Mouse (Mus musculus): ENCODE measurements around the gene Noc2l.

- TF ChIP-seq POLR2A (IDR thresholded peaks at IDR 0.05; ENCODE audit: control insufficient read depth in 1 of 2, insufficient read depth in 1 of 2, low read depth in 1 of 2, low read length in 2 of 2, poor library complexity in 1 of 2) (no peak), MAFK (IDR thresholded peaks at IDR 0.05; ENCODE audit: borderline replicate concordance, low read depth, low read length) (no peak), CTCF (IDR thresholded peaks at IDR 0.05 in 2 of 3, conservative IDR thresholded peaks at IDR 0.05 in 1 of 3; ENCODE audit: control insufficient read depth in 1 of 3, insufficient read depth in 1 of 3, low read depth in 2 of 3, low read length in 3 of 3, poor library complexity in 1 of 3, severe bottlenecking in 1 of 3) (no peak), NRF1 (IDR thresholded peaks at IDR 0.05; ENCODE audit: insufficient read depth, low read depth, low read length, poor library complexity, severe bottlenecking) (no peak), USF1 (IDR thresholded peaks at IDR 0.05; ENCODE audit: low read depth, low read length) (no peak), ELF1 (IDR thresholded peaks at IDR 0.05; ENCODE audit: low read depth, low read length) (no peak), MEF2A (IDR thresholded peaks at IDR 0.05; ENCODE audit: extremely low read depth, insufficient replicate concordance, low read depth, low read length, poor library complexity, severe bottlenecking) (no peak), GATA1 (IDR thresholded peaks at IDR 0.05; ENCODE audit: low read depth, low read length) (no peak), EP300 (IDR thresholded peaks at IDR 0.05; ENCODE audit: low read depth in 1 of 2, low read length in 2 of 2) (no peak), ETS1 (IDR thresholded peaks at IDR 0.05; ENCODE audit: low read depth, low read length) (no peak), SMC3 (IDR thresholded peaks at IDR 0.05; ENCODE audit: low read depth, low read length) (no peak), HCFC1 (IDR thresholded peaks at IDR 0.05; ENCODE audit: low read depth, low read length) (no peak)
Measured at GRCm38 (mm10) chr4:156192421-156193199, 43.2 kb upstream of the Noc2l start.

Measured in MEL (cell line).